Mouse (Mus musculus) liver, postnatal 0 days (tissue): ENCODE data around the gene BC030867.

ENCODE experiments used
- CTCF ChIP-seq: sonication (generic); IDR thresholded peaks from 2 replicates; pipeline ENCODE4 v1.5.1; 2016; ENCODE audit warnings: antibody characterized with exemption, low read depth
- EP300 ChIP-seq: IDR thresholded peaks from 2 replicates; pipeline ENCODE4 v1.6.1; 2016; ENCODE audit warnings: antibody characterized with exemption, low read depth, mild to moderate bottlenecking

- no peak for TF ChIP-seq CTCF
- no peak for TF ChIP-seq EP300
Measured at GRCm38 (mm10) chr11:102265816-102266215, 17.1 kb downstream of the BC030867 start.
